Mouse (Mus musculus) brain, embryonic 18.5 days (tissue): ENCODE data around the gene Pitpnc1.

Source experiments
- DNase-seq: peaks from one replicate; pipeline ENCODE4 v3.0.0-alpha.2; 2012; ENCODE audit warnings: low read depth, low spot score

The Pitpnc1 gene

GRCm38 (mm10) chr11:107443121-107444095 lies 27.1 kb downstream of the Pitpnc1 start:
- no peak for DNase-seq

DNA sequence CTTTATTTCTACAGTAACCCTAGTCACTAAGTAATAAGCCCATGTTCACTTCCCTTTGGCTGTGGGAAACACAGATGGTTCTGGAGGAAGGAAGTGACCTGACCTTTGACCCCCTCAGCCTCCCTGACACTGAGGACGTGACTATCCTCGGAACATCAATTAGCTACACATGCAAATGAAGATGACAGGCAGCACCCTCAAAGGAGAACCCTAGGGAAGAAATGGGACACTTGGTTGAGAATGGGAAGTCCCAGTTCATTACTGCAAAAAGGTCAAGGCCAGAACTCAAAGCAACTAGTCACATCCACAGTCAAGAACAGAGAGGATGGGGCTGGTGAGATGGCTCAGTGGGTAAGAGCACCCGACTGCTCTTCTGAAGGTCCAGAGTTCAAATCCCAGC lies 29.4 kb downstream of the Pitpnc1 start:
- DNase-seq, result no peak

DNA sequence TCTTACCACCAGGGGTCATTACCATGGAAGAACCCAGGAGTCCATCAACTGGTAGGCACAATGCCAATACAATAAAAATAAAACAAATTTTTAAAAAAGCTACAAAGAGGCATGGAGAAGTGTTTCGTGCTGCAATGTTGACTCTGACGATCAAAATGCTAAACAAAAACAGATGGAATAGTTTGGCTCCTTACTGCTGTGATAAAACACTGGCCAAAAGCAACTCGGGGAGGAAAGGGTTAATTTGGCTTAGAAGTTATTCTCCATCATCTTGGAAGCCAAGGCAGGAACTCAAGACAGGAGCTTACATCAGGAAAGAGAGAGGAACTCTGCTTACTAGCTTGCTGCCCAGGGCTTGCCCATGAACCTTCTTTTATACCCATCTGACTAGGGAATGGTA lies 32.4 kb downstream of the Pitpnc1 start:
- DNase-seq, result no peak

GRCm38 (mm10) chr11:107437723-107438122 lies 32.8 kb downstream of the Pitpnc1 start:
- DNase-seq, result no peak

- no peak for DNase-seq
Observed at GRCm38 (mm10) chr11:107435776-107436449, 34.6 kb downstream of the Pitpnc1 start.

DNA sequence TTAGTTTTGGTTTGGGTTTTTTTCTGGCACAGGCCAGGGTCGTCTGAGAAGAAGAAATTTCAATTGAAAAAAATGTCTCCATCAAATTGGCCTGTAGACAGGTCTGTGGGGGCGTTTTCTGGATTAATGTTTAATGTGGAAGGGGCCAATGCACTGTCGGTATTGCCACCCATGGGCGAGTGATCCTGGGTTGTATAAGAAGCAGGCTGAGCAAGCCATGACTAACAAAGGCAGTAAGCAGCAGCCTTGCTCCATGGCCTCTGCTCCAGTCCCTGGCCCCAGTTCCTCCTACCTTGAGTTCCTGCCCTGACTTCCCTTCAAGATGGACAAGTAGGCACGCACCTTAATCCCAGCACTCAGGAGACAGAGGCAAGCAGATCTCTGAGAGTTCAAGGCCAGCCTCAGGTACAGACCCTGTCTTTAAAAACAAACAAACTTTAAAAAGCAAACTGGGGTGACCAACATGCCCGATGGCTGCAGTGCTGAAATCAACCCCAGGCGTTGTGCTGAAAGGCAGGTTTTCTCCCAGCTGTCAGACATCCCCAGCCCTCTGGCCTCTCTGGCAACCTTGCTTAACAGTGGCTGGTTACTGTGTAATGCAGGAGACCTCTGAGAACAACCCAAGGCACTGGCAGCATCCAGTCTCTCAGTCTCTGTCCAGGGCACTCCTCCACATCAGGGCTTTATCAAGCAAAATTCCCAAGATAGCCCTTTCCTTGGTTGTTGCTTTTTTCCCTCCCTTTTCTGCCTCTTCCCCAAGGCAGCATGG lies 39.1 kb downstream of the Pitpnc1 start:
- no peak for DNase-seq

GRCm38 (mm10) chr11:107428011-107428410 lies 42.5 kb downstream of the Pitpnc1 start:
- DNase-seq, result no peak

DNA sequence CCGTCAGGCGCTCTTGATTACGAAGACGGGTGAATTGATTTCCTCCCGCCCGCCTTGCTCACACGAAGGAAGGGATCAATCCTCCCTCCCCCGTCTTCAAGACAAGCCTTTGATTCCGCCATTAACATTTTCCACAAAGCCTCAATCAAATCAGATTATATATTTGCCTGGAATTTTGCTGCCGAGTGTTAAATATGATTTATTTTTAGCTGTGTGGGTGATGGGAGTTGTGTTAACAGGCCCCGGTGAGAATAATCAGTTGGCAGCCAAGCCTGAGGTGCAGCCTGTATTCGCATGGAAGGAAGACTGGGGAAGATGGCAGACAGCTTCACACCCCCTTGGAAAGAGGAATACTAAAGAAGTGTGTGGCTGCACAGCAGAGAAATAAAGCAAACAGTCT lies 46.3 kb downstream of the Pitpnc1 start:
- no peak for DNase-seq

- DNase-seq, result no peak
Observed at GRCm38 (mm10) chr11:107422356-107422754, 48.1 kb downstream of the Pitpnc1 start.

DNA sequence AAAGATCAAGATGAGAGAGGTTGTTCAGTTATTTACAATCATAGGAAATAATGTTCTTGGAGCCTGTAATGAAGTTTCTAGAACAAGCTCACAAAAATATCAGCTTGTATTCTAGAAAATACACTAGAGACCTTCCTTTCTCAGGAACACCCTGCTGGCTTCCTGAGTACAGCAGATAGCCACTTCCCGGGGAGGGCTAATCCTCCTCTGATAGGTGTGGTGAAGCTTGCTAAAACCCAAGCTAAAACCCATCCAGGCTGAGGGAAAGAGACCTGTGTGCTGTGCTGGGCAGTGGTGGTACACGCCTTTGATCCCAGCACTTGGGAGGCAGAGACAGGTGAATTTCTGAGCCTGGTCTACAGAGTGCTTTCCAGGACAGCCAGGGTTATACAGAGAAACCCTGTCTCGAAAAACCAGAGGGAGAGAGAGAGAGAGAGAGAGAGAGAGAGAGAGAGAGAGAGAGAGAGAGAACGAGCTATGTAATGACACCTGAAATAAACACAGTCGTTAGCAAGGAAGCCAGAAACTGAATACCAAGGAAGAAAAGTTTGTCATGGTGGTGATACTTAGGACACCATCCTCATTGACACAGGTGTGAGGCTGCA lies 48.6 kb downstream of the Pitpnc1 start:
- no peak for DNase-seq

DNA sequence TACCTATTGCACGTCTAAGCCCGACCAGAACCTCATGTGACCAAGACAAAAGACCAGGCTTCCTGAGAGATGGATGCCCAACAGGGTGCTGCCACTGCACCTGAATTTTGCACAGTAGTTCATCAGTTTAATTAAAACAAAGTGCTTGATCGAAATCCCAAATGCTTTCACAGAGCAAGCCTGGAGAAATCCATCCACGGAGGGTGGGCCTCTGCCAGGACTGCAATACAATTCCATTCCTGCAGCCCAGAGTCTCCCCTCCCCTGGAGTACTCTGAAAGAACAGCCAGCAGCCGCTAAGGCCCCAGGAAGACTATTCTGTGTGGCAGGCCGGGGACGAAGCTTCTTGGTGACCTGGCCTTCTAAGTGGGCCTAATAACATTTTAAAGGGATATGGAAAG lies 50.6 kb downstream of the Pitpnc1 start:
- no peak for DNase-seq

- no peak for DNase-seq
Observed at GRCm38 (mm10) chr11:107417041-107417583, 53.4 kb downstream of the Pitpnc1 start.

DNA sequence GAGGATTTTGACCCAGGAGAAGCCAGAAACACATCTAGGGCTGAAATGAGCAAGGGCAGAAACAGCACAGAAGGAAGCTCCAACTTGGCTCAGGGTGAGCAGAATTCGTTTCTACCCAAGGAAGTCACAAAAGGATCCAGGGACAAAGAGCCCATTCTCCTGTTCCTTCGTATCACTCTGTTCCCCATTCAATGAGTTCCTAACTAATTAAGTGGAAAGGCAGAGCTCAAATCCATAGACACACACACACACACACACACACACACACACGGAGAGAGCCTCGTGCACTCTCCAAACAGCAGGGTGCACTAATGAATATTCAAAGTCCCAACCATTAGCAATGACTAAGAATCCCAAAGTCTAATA lies 54.0 kb downstream of the Pitpnc1 start:
- no peak for DNase-seq

DNA sequence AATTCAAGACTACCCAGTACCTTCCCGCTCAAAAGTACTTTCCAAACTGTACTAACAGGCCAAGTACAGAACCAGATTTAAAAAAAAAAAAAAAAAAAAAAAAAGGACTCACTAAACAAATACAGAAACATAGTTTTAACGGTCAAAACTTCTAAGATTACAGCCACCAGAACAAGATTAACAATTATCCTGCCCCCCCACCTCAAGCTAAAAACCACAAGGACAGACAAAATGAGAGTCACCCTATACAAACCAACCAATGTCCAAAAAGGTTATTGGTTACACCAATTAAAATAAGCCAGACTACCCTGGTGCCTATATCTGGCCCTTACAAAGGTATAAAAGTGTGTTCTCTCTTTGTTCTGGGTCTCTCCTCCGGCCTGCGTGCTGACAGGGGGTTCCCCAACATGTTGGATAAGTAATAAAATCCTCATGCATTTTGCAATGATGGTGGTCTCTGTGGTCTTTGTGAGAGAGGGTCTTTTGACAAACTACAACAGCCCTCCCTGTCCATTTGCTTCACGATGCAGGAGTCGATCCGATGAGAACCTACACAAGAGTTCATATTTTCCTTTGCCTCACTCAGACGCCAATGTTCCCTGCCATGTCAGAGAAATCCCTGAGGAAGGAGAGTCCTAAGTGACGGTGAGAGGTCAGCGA lies 54.5 kb downstream of the Pitpnc1 start:
- no peak for DNase-seq

GRCm38 (mm10) chr11:107414996-107415747 lies 55.3 kb downstream of the Pitpnc1 start:
- no peak for DNase-seq

DNA sequence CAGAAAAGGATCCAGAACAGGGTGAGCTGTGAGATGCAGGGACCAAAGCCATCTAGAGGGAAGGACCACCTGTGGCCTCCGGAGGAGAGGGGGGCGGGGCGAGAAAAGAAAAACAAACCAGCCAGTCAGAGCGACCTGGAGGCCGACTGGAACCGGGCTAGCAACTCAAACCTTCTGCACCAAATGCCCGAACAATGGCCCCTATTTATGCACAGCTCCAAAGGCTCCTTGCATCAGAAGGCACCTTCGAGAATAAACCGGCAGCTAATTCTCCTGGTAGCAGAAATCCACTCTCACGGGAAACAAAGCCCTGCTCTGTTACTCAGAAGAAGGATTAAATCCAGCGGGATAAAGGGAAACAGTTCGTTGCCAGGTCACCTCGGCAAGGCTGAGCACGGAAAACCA lies 57.2 kb downstream of the Pitpnc1 start:
- DNase-seq, result no peak

GRCm38 (mm10) chr11:107412128-107412527 lies 58.4 kb downstream of the Pitpnc1 start:
- DNase-seq, result no peak

DNA sequence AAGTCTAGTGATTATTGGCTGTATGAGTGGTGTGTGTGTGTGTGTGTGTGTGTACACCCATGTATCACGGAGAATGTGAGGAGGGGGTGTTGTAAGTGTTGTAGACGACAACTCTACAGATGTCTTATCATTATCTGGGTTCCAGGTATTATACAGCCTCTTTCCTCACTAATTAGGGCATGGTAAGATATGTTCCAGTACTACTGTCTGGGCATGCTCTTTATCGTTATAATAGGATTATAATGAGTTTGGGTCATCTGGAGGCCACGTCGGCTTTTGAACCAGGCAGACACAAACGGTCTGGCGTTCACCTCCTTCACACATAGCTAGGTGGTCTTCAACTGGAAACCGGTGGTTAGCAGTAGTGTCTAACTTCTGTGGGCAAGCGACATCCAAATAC lies 58.9 kb downstream of the Pitpnc1 start:
- no peak for DNase-seq

DNA sequence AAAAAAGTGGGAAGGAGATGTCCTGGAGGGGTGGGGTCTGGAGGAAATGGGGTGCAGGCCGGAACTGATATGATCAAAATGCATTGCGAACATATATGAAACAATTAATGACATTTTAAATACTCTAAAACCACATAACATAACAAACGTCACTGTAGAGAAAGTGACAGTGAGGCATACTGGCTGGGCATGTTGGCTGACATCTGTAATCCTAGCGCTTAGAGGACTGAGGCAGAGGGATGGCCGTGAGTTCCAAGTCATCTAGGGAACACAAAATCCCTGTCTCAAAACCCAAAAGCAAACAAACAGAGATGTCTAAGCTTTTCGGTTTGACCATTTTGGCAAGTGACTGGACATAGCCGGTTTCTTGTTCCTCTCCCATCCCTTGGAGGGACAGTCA lies 59.7 kb downstream of the Pitpnc1 start:
- no peak for DNase-seq

- DNase-seq, result no peak
Observed at GRCm38 (mm10) chr11:107410090-107410732, 60.3 kb downstream of the Pitpnc1 start.
